Mouse (Mus musculus) hindbrain, postnatal 0 days (tissue): ENCODE data around the gene Slc2a5. TPM values are rescaled to one million over a fixed set of nuclear protein-coding genes. Genes with fewer than 3 reads are reported as not detected.

Experiments used
- ATAC-seq: fragments of 200-750 bp; cut with Nextera tagmentation; 2 replicates; pipeline ENCODE4 v1.8.0; 2017; ENCODE audit warnings: mild to moderate bottlenecking, moderate TSS enrichment, moderate library complexity
- DNase-seq: peaks from one replicate; pipeline ENCODE4 v3.0.0-alpha.2; 2015; ENCODE audit warnings: low spot score
- H3K27ac ChIP-seq: fragments of 300-500 bp; sonication (generic); 2 replicates; pipeline ENCODE4 v1.5.1; 2014; ENCODE audit warnings: mild to moderate bottlenecking
- H3K27me3 ChIP-seq: fragments of 300-500 bp; sonication (generic); 2 replicates; pipeline ENCODE4 v1.6.1; 2014; ENCODE audit warnings: low read length, mixed read lengths; ENCODE audit not compliant: insufficient read depth
- H3K36me3 ChIP-seq: fragments of 300-500 bp; sonication (generic); 2 replicates; pipeline ENCODE4 v1.6.1; 2014; ENCODE audit warnings: low read length, mixed read lengths; ENCODE audit not compliant: insufficient read depth
- H3K4me1 ChIP-seq: fragments of 300-500 bp; sonication (generic); 2 replicates; pipeline ENCODE4 v1.6.1; 2014; ENCODE audit warnings: antibody characterized with exemption, low read length, mixed read lengths; ENCODE audit not compliant: insufficient read depth
- H3K4me2 ChIP-seq: fragments of 300-500 bp; sonication (generic); 2 replicates; pipeline ENCODE4 v1.6.1; 2014; ENCODE audit warnings: low read depth, mild to moderate bottlenecking, low read length, moderate library complexity, mixed read lengths
- H3K4me3 ChIP-seq: fragments of 300-500 bp; sonication (generic); 2 replicates; pipeline ENCODE4 v1.5.1; 2014; ENCODE audit warnings: low read length
- H3K9ac ChIP-seq: fragments of 300-500 bp; sonication (generic); replicated peaks from 2 replicates; pipeline ENCODE4 v1.6.1; 2014; ENCODE audit warnings: mild to moderate bottlenecking, low read length, moderate library complexity, mixed read lengths
- H3K9me3 ChIP-seq: fragments of 300-500 bp; sonication (generic); 2 replicates; pipeline ENCODE4 v1.6.1; 2016; ENCODE audit warnings: low read length, mixed read lengths
- CTCF ChIP-seq: IDR thresholded peaks from 2 replicates; pipeline ENCODE4 v1.5.1; 2016; ENCODE audit warnings: antibody characterized with exemption, control low read depth, low read depth
- WGBS: fragments of 180-500 bp; shearing (Covaris S2); extraction: QIAGEN DNeasy Blood & Tissue Kit; methylation state at CpG from one replicate; pipeline ENCODE4 v1.1.7; 2014; 5-methylcytosine and 5-hydroxymethylcytosine counted together
- polyA plus RNA-seq: library from polyadenylated mRNA; unstranded; fragments of >200 nt; fragmentation: Nextera tagmentation; extraction: Ambion mirVana; gene quantifications from 2 replicates; pipeline ENCODE4 v1.2.1, GENCODE M21; 2015
- total RNA-seq: library from RNA; depleted of rRNA; stranded (reverse); fragments of >200 nt; gene quantifications from 2 replicates; pipeline ENCODE4 v1.2.3, GENCODE M21; 2014

The Slc2a5 gene
- total and polyA plus RNA-seq, 2 experiments from 2014 or later = 1.5 to 2.7 TPM

GRCm38 (mm10) chr4:150079244-150079643 lies 39.8 kb upstream of the Slc2a5 start:
- DNase-seq (peak; percentile 23), ATAC-seq (no peak)
- Histone ChIP-seq H3K27ac (no peak overlapping the region), H3K9ac (no peak overlapping the region), H3K9me3 (no peaks in the 10 kb centered on the region), H3K36me3 (no peaks in the 10 kb centered on the region), H3K4me2 (no peak overlapping the region), H3K4me3 (no peak overlapping the region), H3K27me3 (no peaks in the 10 kb centered on the region), H3K4me1 (no peaks in the 10 kb centered on the region)
- 55% methylated on average over 7 of the region's 7 CpGs for WGBS
- TF ChIP-seq CTCF = no peak

- no peaks in the 10 kb centered on the region for H3K36me3 ChIP-seq
- no peaks in the 10 kb centered on the region for H3K9me3 ChIP-seq
- 86% methylated on average over 11 of the region's 11 CpGs for WGBS
- no peaks in the 10 kb centered on the region for H3K27me3 ChIP-seq
- ATAC-seq = no peak
- H3K9ac ChIP-seq = no peak overlapping the region
- DNase-seq = no peak
- H3K4me1 ChIP-seq = no peaks in the 10 kb centered on the region
- H3K27ac ChIP-seq = no peak overlapping the region
- no peak overlapping the region for H3K4me2 ChIP-seq
- TF ChIP-seq CTCF = no peak
- no peak overlapping the region for H3K4me3 ChIP-seq
Measured at GRCm38 (mm10) chr4:150080330-150080967, 38.6 kb upstream of the Slc2a5 start.

- no peaks in the 10 kb centered on the region for H3K9me3 ChIP-seq
- TF ChIP-seq CTCF = peak; percentile 48
- H3K4me3 ChIP-seq = no peak overlapping the region
- 73% methylated on average over 4 of the region's 4 CpGs for WGBS
- H3K27me3 ChIP-seq = no peaks in the 10 kb centered on the region
- DNase-seq = no peak
- H3K4me2 ChIP-seq = no peak overlapping the region
- no peaks in the 10 kb centered on the region for H3K36me3 ChIP-seq
- no peak overlapping the region for H3K27ac ChIP-seq
- no peak for ATAC-seq
- peaks cover 6% of the 10 kb centered on the region; the same call in 1 of the 2 replicates for H3K4me1 ChIP-seq
- H3K9ac ChIP-seq = no peak overlapping the region
Measured at GRCm38 (mm10) chr4:150085366-150085765, 33.7 kb upstream of the Slc2a5 start.

- Histone ChIP-seq H3K4me2 (peak overlapping the region; percentile 98), H3K9me3 (no peaks in the 10 kb centered on the region), H3K36me3 (no peaks in the 10 kb centered on the region), H3K9ac (peak overlapping the region; percentile 52; the same call in 1 of the 2 replicates), H3K4me1 (peaks cover 6% of the 10 kb centered on the region; the same call in 1 of the 2 replicates), H3K27ac (peak overlapping the region; percentile 60; the same call in 1 of the 2 replicates), H3K4me3 (peak overlapping the region; percentile 57), H3K27me3 (no peaks in the 10 kb centered on the region)
- WGBS = 4% methylated on average over 7 of the region's 7 CpGs
- TF ChIP-seq CTCF = no peak
- no peak for ATAC-seq
- DNase-seq = no peak
Measured at GRCm38 (mm10) chr4:150086841-150087160, 32.3 kb upstream of the Slc2a5 start.

GRCm38 (mm10) chr4:150087161-150087889 lies 31.8 kb upstream of the Slc2a5 start, which contains the start of gene Gpr157:
Gpr157 (plus strand) TSS chr4:150087365.
- ATAC-seq (peak; percentile 95), DNase-seq (peak; percentile 92)
- H3K27me3 ChIP-seq = no peaks in the 10 kb centered on the region
- under 1% methylated on average over 48 of the region's 56 CpGs for WGBS
- H3K27ac ChIP-seq = peak within 1 kb of the TSS; percentile 60; the same call in 1 of the 2 replicates
- peak within 1 kb of the TSS; percentile 57 for H3K4me3 ChIP-seq
- H3K4me2 ChIP-seq = peak within 1 kb of the TSS; percentile 98
- TF ChIP-seq CTCF = no peak; the same call in 1 of the 2 replicates
- no peaks in the 10 kb centered on the region for H3K36me3 ChIP-seq
- H3K9me3 ChIP-seq = no peaks in the 10 kb centered on the region
- peaks cover 6% of the 10 kb centered on the region; the same call in 1 of the 2 replicates for H3K4me1 ChIP-seq
- H3K9ac ChIP-seq = peak within 1 kb of the TSS; percentile 52

GRCm38 (mm10) chr4:150087890-150088530 lies 31.1 kb upstream of the Slc2a5 start:
- no peak for TF ChIP-seq CTCF

More at GRCm38 (mm10) chr4:150087890-150088530, 31.1 kb upstream of the Slc2a5 start:
- no peaks in the 10 kb centered on the region for H3K27me3 ChIP-seq
- peak overlapping the region; percentile 98 for H3K4me2 ChIP-seq
- peak overlapping the region; percentile 57 for H3K4me3 ChIP-seq
- WGBS = 17% methylated on average over 29 of the region's 29 CpGs
- peak overlapping the region; percentile 60; the same call in 1 of the 2 replicates for H3K27ac ChIP-seq
- peaks cover 6% of the 10 kb centered on the region; the same call in 1 of the 2 replicates for H3K4me1 ChIP-seq
- ATAC-seq (no peak), DNase-seq (no peak)
- H3K36me3 ChIP-seq = no peaks in the 10 kb centered on the region
- H3K9ac ChIP-seq = peak overlapping the region; percentile 52
- no peaks in the 10 kb centered on the region for H3K9me3 ChIP-seq
